Mouse (Mus musculus) liver, adult 2 months (tissue): ENCODE results near the gene Jakmip3.

ENCODE experiments used
- CTCF ChIP-seq: fragments of 200-500 bp; IDR thresholded peaks from 2 replicates; pipeline ENCODE4 v1.5.1; 2011; ENCODE audit warnings: low read depth, low read length, control low read depth
- POLR2A ChIP-seq: fragments of 200-500 bp; IDR thresholded peaks from 2 replicates; pipeline ENCODE4 v1.6.1; 2011; ENCODE audit warnings: low read length, control low read depth; ENCODE audit not compliant: insufficient read depth; ENCODE audit errors: extremely low read depth

GRCm38 (mm10) chr7:139075054-139075794 lies 134.7 kb downstream of the Jakmip3 start:
- no peak for TF ChIP-seq CTCF
- no peak for TF ChIP-seq POLR2A
